Mouse (Mus musculus): ENCODE data around the gene Tmem186. TPM values are rescaled to one million over a fixed set of nuclear protein-coding genes. Genes with fewer than 3 reads are reported as not detected.

The Tmem186 gene
- total RNA-seq, 2 experiments from 2014 or later, result 12.4 to 13.4 TPM

- TF ChIP-seq CTCF (conservative IDR thresholded peaks at IDR 0.05), result no peak
- H3K4me3 ChIP-seq, result no peak overlapping the region
- no peak for DNase-seq (ENCODE audit: low spot score in 2 of 2)
- no peak overlapping the region for H3K27ac ChIP-seq
Measured at GRCm38 (mm10) chr16:8620315-8621115, 17.0 kb downstream of the Tmem186 start.

GRCm38 (mm10) chr16:8619659-8620314 lies 17.7 kb downstream of the Tmem186 start:
- no peak overlapping the region for H3K4me3 ChIP-seq
- no peak for TF ChIP-seq CTCF (conservative IDR thresholded peaks at IDR 0.05)
- DNase-seq (ENCODE audit: low spot score in 2 of 2), result no peak
- no peak overlapping the region for H3K27ac ChIP-seq

- no peak overlapping the region for H3K27ac ChIP-seq
- H3K4me3 ChIP-seq, result no peak overlapping the region
- no peak for DNase-seq (ENCODE audit: low spot score in 2 of 2)
- TF ChIP-seq CTCF (conservative IDR thresholded peaks at IDR 0.05), result no peak
Measured at GRCm38 (mm10) chr16:8613447-8613846, 24.1 kb downstream of the Tmem186 start.

GRCm38 (mm10) chr16:8613039-8613438 lies 24.5 kb downstream of the Tmem186 start:
- H3K27ac ChIP-seq, result no peak overlapping the region
- TF ChIP-seq CTCF (conservative IDR thresholded peaks at IDR 0.05), result no peak
- no peak for DNase-seq (ENCODE audit: low spot score in 2 of 2)
- no peak overlapping the region for H3K4me3 ChIP-seq

- no peak for TF ChIP-seq CTCF (conservative IDR thresholded peaks at IDR 0.05)
- Histone ChIP-seq H3K4me3 (no peak overlapping the region), H3K27ac (no peak overlapping the region)
- no peak for DNase-seq (ENCODE audit: low spot score in 2 of 2)
Measured at GRCm38 (mm10) chr16:8612214-8613005, 25.1 kb downstream of the Tmem186 start.

- no peak for DNase-seq (ENCODE audit: low spot score in 2 of 2)
- no peak overlapping the region for H3K4me3 ChIP-seq
- H3K27ac ChIP-seq, result no peak overlapping the region
- TF ChIP-seq CTCF (conservative IDR thresholded peaks at IDR 0.05), result no peak
Measured at GRCm38 (mm10) chr16:8610397-8610796, 27.1 kb downstream of the Tmem186 start.

- no peak overlapping the region for H3K27ac ChIP-seq
- DNase-seq (ENCODE audit: low spot score in 2 of 2), result no peak
- TF ChIP-seq CTCF (conservative IDR thresholded peaks at IDR 0.05), result no peak
- H3K4me3 ChIP-seq, result no peak overlapping the region
Measured at GRCm38 (mm10) chr16:8603789-8604188, 33.7 kb downstream of the Tmem186 start.

GRCm38 (mm10) chr16:8597516-8597915 lies 40.0 kb downstream of the Tmem186 start:
- no peak for DNase-seq (ENCODE audit: low spot score in 2 of 2)
- no peak for TF ChIP-seq CTCF (conservative IDR thresholded peaks at IDR 0.05)
- Histone ChIP-seq H3K4me3 (no peak overlapping the region), H3K27ac (no peak overlapping the region)

GRCm38 (mm10) chr16:8596336-8596735 lies 41.2 kb downstream of the Tmem186 start:
- Histone ChIP-seq H3K4me3 (no peak overlapping the region), H3K27ac (no peak overlapping the region)
- TF ChIP-seq CTCF (conservative IDR thresholded peaks at IDR 0.05), result no peak
- DNase-seq (ENCODE audit: low spot score in 2 of 2), result peak in 1 of 2 experiments; percentile 44

- no peak for TF ChIP-seq CTCF (conservative IDR thresholded peaks at IDR 0.05)
- peak; percentile 78 to 79 for DNase-seq (ENCODE audit: low spot score in 2 of 2)
- H3K27ac ChIP-seq, result no peak overlapping the region
Measured at GRCm38 (mm10) chr16:8595411-8595810, 42.1 kb downstream of the Tmem186 start.

GRCm38 (mm10) chr16:8585056-8585455 lies 52.5 kb downstream of the Tmem186 start:
- no peak overlapping the region for H3K4me3 ChIP-seq
- DNase-seq (ENCODE audit: low spot score in 2 of 2), result no peak
- no peak overlapping the region for H3K27ac ChIP-seq
- no peak for TF ChIP-seq CTCF (conservative IDR thresholded peaks at IDR 0.05)

More at GRCm38 (mm10) chr16:8595411-8595810, 42.1 kb downstream of the Tmem186 start:
- H3K4me3 ChIP-seq, result no peak overlapping the region

- no peak for DNase-seq (ENCODE audit: low spot score in 2 of 2)
- H3K4me3 ChIP-seq, result no peak overlapping the region
- no peak for TF ChIP-seq CTCF (conservative IDR thresholded peaks at IDR 0.05)
Measured at GRCm38 (mm10) chr16:8584248-8584647, 53.3 kb downstream of the Tmem186 start.

More at GRCm38 (mm10) chr16:8584248-8584647, 53.3 kb downstream of the Tmem186 start:
- H3K27ac ChIP-seq, result no peak overlapping the region

Small RNA genes lying within 50 kb of the gene (microRNA-seq; reads per million reads assigned to microRNA genes)
- gene Gm22137, result 0 reads per million in 2 experiments

Other genes starting within 250 kb of the Tmem186 start
- 1 to 10 TPM; 5.0 to 5.2 TPM for gene Tmem114, start 212.6 kb downstream of the Tmem186 start, total RNA-seq (2021)
- gene Mettl22, start 166.9 kb downstream of the Tmem186 start, total RNA-seq (2021), result 10 to 100 TPM; 27.2 to 30.7 TPM
- 100 to 1,000 TPM; 134 to 137 TPM for gene Abat, start 124.3 kb downstream of the Tmem186 start, total RNA-seq (2021)
- 10 to 100 TPM; 34.9 to 35.9 TPM for gene Pmm2, start within 50 bp of the Tmem186 start, total RNA-seq (2021)
- gene Carhsp1, start 34.4 kb upstream of the Tmem186 start, total RNA-seq (2021), result 10 to 100 TPM; 22.1 to 22.4 TPM
- not detected for gene Gm5767, start 43.1 kb upstream of the Tmem186 start, total RNA-seq (2021)
- 100 to 1,000 TPM; 163 to 168 TPM for gene Usp7, start 154.6 kb upstream of the Tmem186 start, total RNA-seq (2021)
- 100 to 1,000 TPM; 103 to 107 TPM for gene 1810013L24Rik, start 192.4 kb upstream of the Tmem186 start, total RNA-seq (2021)